Mouse (Mus musculus) C2C12 (cell line): ENCODE results near the gene Gm20403. TPM values are rescaled to one million over a fixed set of nuclear protein-coding genes. Genes with fewer than 3 reads are reported as not detected.
"Not testable (repeated sequence)": the region's sequence is repeated elsewhere in the genome, so short reads cannot be mapped to it uniquely, and the experiment has no call there.

Experiments used
- H3K27me3 ChIP-seq: one replicate; pipeline ENCODE4 v1.6.1; 2011; ENCODE audit not compliant: control insufficient read depth, insufficient read depth, insufficient read length
- H3K36me3 ChIP-seq: one replicate; pipeline ENCODE4 v1.6.1; 2011; ENCODE audit not compliant: control insufficient read depth, insufficient read depth
- H3K4me3 ChIP-seq: one replicate; pipeline ENCODE4 v1.5.1; 2011; ENCODE audit warnings: mild to moderate bottlenecking, control low read depth; ENCODE audit not compliant: poor library complexity, insufficient read depth, severe bottlenecking
- H3K79me2 ChIP-seq: one replicate; pipeline ENCODE4 v1.6.1; 2011; ENCODE audit not compliant: control insufficient read depth, insufficient read depth
- H3K79me3 ChIP-seq: one replicate; pipeline ENCODE4 v1.6.1; 2011; ENCODE audit warnings: low read depth, control low read depth
- H3ac ChIP-seq: one replicate; pipeline ENCODE3; 2011; ENCODE audit warnings: low read depth; ENCODE audit not compliant: control insufficient read depth, insufficient read length
- CEBPB ChIP-seq: IDR thresholded peaks from one replicate; pipeline ENCODE4 v1.6.1; 2011; ENCODE audit warnings: low read depth, mild to moderate bottlenecking, control low read depth, moderate library complexity
- CTCF ChIP-seq: IDR thresholded peaks from one replicate; pipeline ENCODE4 v1.5.1; 2011; ENCODE audit not compliant: control insufficient read depth, insufficient read depth, insufficient read length
- FOSL1 ChIP-seq: IDR thresholded peaks from one replicate; pipeline ENCODE4 v1.8.0; 2011; ENCODE audit warnings: mild to moderate bottlenecking, low read length; ENCODE audit not compliant: poor library complexity, insufficient read depth, severe bottlenecking
- MAX ChIP-seq: IDR thresholded peaks from one replicate; pipeline ENCODE4 v1.6.1; 2011; ENCODE audit warnings: mild to moderate bottlenecking, control low read depth
- MYOD1 ChIP-seq: IDR thresholded peaks from one replicate; pipeline ENCODE4 v1.6.1; 2011; ENCODE audit warnings: low read depth; ENCODE audit not compliant: control insufficient read depth, insufficient read length
- MYOG ChIP-seq: IDR thresholded peaks from one replicate; pipeline ENCODE4 v1.6.1; 2011; ENCODE audit not compliant: control insufficient read depth, insufficient read length; ENCODE audit errors: extremely low read depth
- USF1 ChIP-seq: IDR thresholded peaks from one replicate; pipeline ENCODE4 v1.6.1; 2011; ENCODE audit warnings: low read depth, mild to moderate bottlenecking, control low read depth, moderate library complexity
- polyA plus RNA-seq: library from polyadenylated mRNA; unstranded; fragments of >200 nt; fragmentation: generic; extraction: Trizol; gene quantifications from one replicate; pipeline ENCODE4 v1.2.1, GENCODE M21; 2012; ENCODE audit warnings: missing spikeins

Gene Gm20403
- polyA plus RNA-seq, 1 experiment, result not detected

DNA sequence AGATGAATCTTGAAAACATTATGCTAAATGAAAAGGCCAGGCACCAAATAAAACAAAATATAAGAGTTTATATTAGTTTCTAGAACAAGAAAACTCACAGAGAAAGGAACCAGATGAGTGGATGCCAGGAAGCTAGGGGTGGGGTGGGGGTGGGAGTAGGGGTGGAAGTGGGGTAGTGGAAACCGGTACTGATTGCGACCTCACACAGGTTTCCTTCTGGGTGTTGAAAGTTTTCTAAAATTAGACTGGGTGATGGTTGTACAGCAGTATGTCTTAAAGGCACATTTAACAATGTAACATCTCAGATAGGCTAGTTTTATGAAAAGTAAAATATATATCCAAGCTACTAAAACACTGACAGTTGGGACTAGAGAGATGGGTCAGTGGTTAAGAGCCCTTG lies 29.4 kb downstream of the Gm20403 start:
- Histone ChIP-seq H3K36me3 (peaks cover 29% of the 10 kb centered on the region), H3K27me3 (no peaks in the 10 kb centered on the region), H3K79me2 (peaks cover 78% of the 10 kb centered on the region), H3ac (no peak overlapping the region), H3K4me3 (no peak overlapping the region), H3K79me3 (peaks cover 42% of the 10 kb centered on the region)
- no peak for TF ChIP-seq MYOD1
- TF ChIP-seq CEBPB, result no peak
- no peak for TF ChIP-seq MYOG
- no peak for TF ChIP-seq FOSL1
- no peak for TF ChIP-seq USF1
- TF ChIP-seq CTCF, result no peak
- TF ChIP-seq MAX, result no peak

DNA sequence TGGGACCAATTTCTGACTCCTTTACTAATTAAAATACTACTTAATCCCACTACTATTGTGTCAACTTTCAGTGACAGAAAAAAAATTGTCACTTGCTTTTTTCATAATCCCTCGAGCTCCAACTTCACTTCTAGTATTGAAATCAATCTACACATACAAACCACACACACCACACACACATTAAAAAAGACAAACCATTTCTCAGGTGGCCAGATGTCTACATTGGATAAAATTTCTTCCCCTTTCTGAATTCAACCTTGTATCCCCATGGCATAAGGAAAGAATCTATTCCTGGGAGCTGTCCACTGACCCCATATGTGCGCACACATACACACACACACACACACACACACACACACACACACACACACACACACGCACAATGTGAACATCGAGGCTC lies 29.9 kb downstream of the Gm20403 start:
- TF ChIP-seq MAX (no peak), MYOD1 (no peak), CEBPB (no peak), FOSL1 (no peak), USF1 (no peak), CTCF (no peak), MYOG (no peak)
- Histone ChIP-seq H3K79me2 (peaks cover 78% of the 10 kb centered on the region), H3ac (no peak overlapping the region), H3K79me3 (peaks cover 37% of the 10 kb centered on the region), H3K27me3 (no peaks in the 10 kb centered on the region), H3K36me3 (peaks cover 29% of the 10 kb centered on the region), H3K4me3 (no peak overlapping the region)

DNA sequence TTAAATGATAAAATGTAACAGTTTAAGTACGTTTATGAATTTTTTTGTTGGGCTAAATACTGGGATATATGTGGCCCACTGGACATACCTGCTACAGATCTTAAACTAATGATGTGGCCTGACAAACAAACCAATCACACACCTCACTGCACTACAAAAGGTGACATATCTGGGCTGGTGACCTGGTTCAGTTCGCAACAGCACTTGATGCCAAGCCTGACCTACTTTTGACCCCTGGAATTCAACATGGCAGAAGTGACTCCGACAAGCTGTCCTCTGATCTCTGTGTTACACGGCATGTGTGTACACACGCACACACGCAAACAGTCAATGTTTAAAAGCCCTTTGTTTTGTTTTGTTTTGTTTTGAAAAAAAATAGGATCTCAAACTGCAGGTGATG lies 40.2 kb downstream of the Gm20403 start:
- no peak overlapping the region for H3ac ChIP-seq
- peaks cover 60% of the 10 kb centered on the region for H3K36me3 ChIP-seq
- TF ChIP-seq CTCF (no peak), CEBPB (no peak), FOSL1 (no peak)
- peaks cover 24% of the 10 kb centered on the region for H3K79me2 ChIP-seq
- peaks cover 9% of the 10 kb centered on the region for H3K79me3 ChIP-seq
- no peaks in the 10 kb centered on the region for H3K27me3 ChIP-seq
- H3K4me3 ChIP-seq, result no peak overlapping the region

GRCm38 (mm10) chr12:54942586-54943157 lies 43.7 kb downstream of the Gm20403 start:
- H3K36me3 ChIP-seq, result peaks cover 69% of the 10 kb centered on the region

GRCm38 (mm10) chr12:54937581-54938343 lies 48.6 kb downstream of the Gm20403 start:
- H3K79me2 ChIP-seq, H3ac ChIP-seq, H3K27me3 ChIP-seq, H3K79me3 ChIP-seq, H3K4me3 ChIP-seq: not testable (repeated sequence)
- H3K36me3 ChIP-seq, result peaks cover 68% of the 10 kb centered on the region

More at GRCm38 (mm10) chr12:54942586-54943157, 43.7 kb downstream of the Gm20403 start:
- not testable (repeated sequence) for H3K79me2 ChIP-seq, H3K79me3 ChIP-seq, H3K4me3 ChIP-seq, H3ac ChIP-seq, H3K27me3 ChIP-seq

Other genes with a start within 250 kb of the Gm20403 start
- gene Snx6, start 190.8 kb downstream of the Gm20403 start, polyA plus RNA-seq, result 33.6 TPM
- 56.5 TPM for gene Cfl2, start 123.7 kb downstream of the Gm20403 start, polyA plus RNA-seq
- gene Baz1a, start 27.8 kb upstream of the Gm20403 start, polyA plus RNA-seq, result 11.3 TPM
- gene 2700097O09Rik, start 93.6 kb upstream of the Gm20403 start, polyA plus RNA-seq, result 5.1 TPM
- 19.9 TPM for gene Srp54a, start 93.7 kb upstream of the Gm20403 start, polyA plus RNA-seq
- 14.4 TPM for gene Fam177a, start 137.9 kb upstream of the Gm20403 start, polyA plus RNA-seq
- gene Srp54b, start 168.6 kb upstream of the Gm20403 start, polyA plus RNA-seq, result 36.3 TPM
- gene 1700047I17Rik2, start 213.1 kb upstream of the Gm20403 start, polyA plus RNA-seq, result not detected
- 15.2 TPM for gene Srp54c, start 243.6 kb upstream of the Gm20403 start, polyA plus RNA-seq